Mouse (Mus musculus) MN1 (cell line): ENCODE measurements around the gene Mup15.
"Not testable (repeated sequence)": the region's sequence is repeated elsewhere in the genome, so short reads cannot be mapped to it uniquely, and the experiment has no call there.

Experiments
- DNase-seq: peaks from one replicate; pipeline ENCODE4 v3.0.0-alpha.2; 2016; ENCODE audit warnings: low spot score

Gene Mup15

GRCm38 (mm10) chr4:61439643-61440042, at the start of gene Mup15:
TSS of gene Mup15 (minus strand) at chr4:61439743.
- not testable (repeated sequence) for DNase-seq
